Mouse (Mus musculus): Measurements from ENCODE around the gene Zdhhc11. TPM values are rescaled to one million over a fixed set of nuclear protein-coding genes. Genes with fewer than 3 reads are reported as not detected.
A peak's percentile ranks its signal among the peaks of the same experiment; 100 is the strongest.

The Zdhhc11 gene
- total RNA-seq (2021): not detected
- long read RNA-seq, experiment 1: 0 reads
- long read RNA-seq, experiment 2: 0 reads

- DNase-seq: no peak
These were observed at the start of gene Zdhhc11 for GRCm38 (mm10) chr13:73963551-73963950. TSS of gene Zdhhc11 (plus strand) at chr13:73963851.

GRCm38 (mm10) chr13:73932201-73932600 is 31.4 kb upstream of the Zdhhc11 start:
- DNase-seq: no peak

- no peak for DNase-seq
These were observed 26.7 kb upstream of the Zdhhc11 start for GRCm38 (mm10) chr13:73936938-73937320.

- peak; percentile 88 for DNase-seq
These were observed 26.1 kb upstream of the Zdhhc11 start, which contains the start of the genes Trip13 and Brd9 for GRCm38 (mm10) chr13:73937321-73938176. TSS of gene Trip13 (minus strand) at chr13:73937784. TSS of gene Brd9 (plus strand) at chr13:73937811.

- DNase-seq: no peak
These were observed 25.5 kb upstream of the Zdhhc11 start for GRCm38 (mm10) chr13:73938177-73938560.

- DNase-seq: no peak
These were observed 24.6 kb upstream of the Zdhhc11 start for GRCm38 (mm10) chr13:73939101-73939500.

GRCm38 (mm10) chr13:73944606-73945005 is 19.0 kb upstream of the Zdhhc11 start:
- DNase-seq: no peak

GRCm38 (mm10) chr13:73953551-73954130 is 10.0 kb upstream of the Zdhhc11 start:
- DNase-seq: no peak

GRCm38 (mm10) chr13:73954666-73955065 is 9.0 kb upstream of the Zdhhc11 start:
- DNase-seq: no peak

GRCm38 (mm10) chr13:73955531-73955930 is 8.1 kb upstream of the Zdhhc11 start:
- DNase-seq: no peak

GRCm38 (mm10) chr13:73960117-73960652 is 3.5 kb upstream of the Zdhhc11 start:
- no peak for DNase-seq

- DNase-seq: no peak
These were observed 2.5 kb upstream of the Zdhhc11 start for GRCm38 (mm10) chr13:73961177-73961576.

- DNase-seq: peak; percentile 78
These were observed 7.1 kb downstream of the Zdhhc11 start for GRCm38 (mm10) chr13:73970545-73971448.

- no peak for DNase-seq
These were observed 10.9 kb downstream of the Zdhhc11 start for GRCm38 (mm10) chr13:73974523-73974922.

- no peak for DNase-seq
These were observed 13.3 kb downstream of the Zdhhc11 start for GRCm38 (mm10) chr13:73976935-73977334.

- DNase-seq: no peak
These were observed 26.7 kb downstream of the Zdhhc11 start for GRCm38 (mm10) chr13:73990325-73990724.

GRCm38 (mm10) chr13:73990761-73991160 is 27.1 kb downstream of the Zdhhc11 start:
- DNase-seq: no peak

GRCm38 (mm10) chr13:73991267-73991666 is 27.6 kb downstream of the Zdhhc11 start:
- DNase-seq: no peak

- no peak for DNase-seq
These were observed 32.8 kb downstream of the Zdhhc11 start for GRCm38 (mm10) chr13:73996456-73996855.

GRCm38 (mm10) chr13:74000519-74000918 is 36.9 kb downstream of the Zdhhc11 start:
- DNase-seq: no peak

- no peak for DNase-seq
These were observed 37.3 kb downstream of the Zdhhc11 start for GRCm38 (mm10) chr13:74000961-74001360.

GRCm38 (mm10) chr13:74001492-74001891 is 37.8 kb downstream of the Zdhhc11 start:
- DNase-seq: no peak
